Mouse (Mus musculus) MEL-GATA-1-ER (cell line): ENCODE results near the gene Adamtsl1.

Experiments
- DNase-seq: peaks from one replicate; pipeline ENCODE4 v3.0.0-alpha.2; 2012; ENCODE audit warnings: low read depth; ENCODE audit errors: extremely low read depth

The Adamtsl1 gene

GRCm38 (mm10) chr4:86189853-86190252 lies 675.9 kb downstream of the Adamtsl1 start:
- DNase-seq, result no peak

- no peak for DNase-seq
Observed at GRCm38 (mm10) chr4:86191195-86191594, 677.2 kb downstream of the Adamtsl1 start.

GRCm38 (mm10) chr4:86201766-86202165 lies 687.8 kb downstream of the Adamtsl1 start:
- no peak for DNase-seq

GRCm38 (mm10) chr4:86203288-86203687 lies 689.3 kb downstream of the Adamtsl1 start:
- DNase-seq, result no peak

GRCm38 (mm10) chr4:86224875-86225274 lies 710.9 kb downstream of the Adamtsl1 start:
- DNase-seq, result no peak

GRCm38 (mm10) chr4:86227096-86227495 lies 713.1 kb downstream of the Adamtsl1 start:
- no peak for DNase-seq

- no peak for DNase-seq
Observed at GRCm38 (mm10) chr4:86233197-86233596, 719.2 kb downstream of the Adamtsl1 start.

- no peak for DNase-seq
Observed at GRCm38 (mm10) chr4:86241854-86242424, 728.0 kb downstream of the Adamtsl1 start.

GRCm38 (mm10) chr4:86270085-86270484 lies 756.1 kb downstream of the Adamtsl1 start:
- no peak for DNase-seq

- no peak for DNase-seq
Observed at GRCm38 (mm10) chr4:86273703-86274355, 759.9 kb downstream of the Adamtsl1 start.

- DNase-seq, result no peak
Observed at GRCm38 (mm10) chr4:86274663-86275062, 760.7 kb downstream of the Adamtsl1 start.

- DNase-seq, result no peak
Observed at GRCm38 (mm10) chr4:86276021-86276813, 762.2 kb downstream of the Adamtsl1 start.

GRCm38 (mm10) chr4:86278546-86278945 lies 764.6 kb downstream of the Adamtsl1 start:
- DNase-seq, result no peak

- no peak for DNase-seq
Observed at GRCm38 (mm10) chr4:86286572-86286971, 772.6 kb downstream of the Adamtsl1 start.

- no peak for DNase-seq
Observed at GRCm38 (mm10) chr4:86288264-86288663, 774.3 kb downstream of the Adamtsl1 start.

- DNase-seq, result no peak
Observed at GRCm38 (mm10) chr4:86289511-86290273, 775.7 kb downstream of the Adamtsl1 start.

GRCm38 (mm10) chr4:86294828-86295251 lies 780.9 kb downstream of the Adamtsl1 start:
- DNase-seq, result no peak

GRCm38 (mm10) chr4:86301469-86301868 lies 787.5 kb downstream of the Adamtsl1 start:
- DNase-seq, result no peak

- DNase-seq, result no peak
Observed at GRCm38 (mm10) chr4:86302095-86302494, 788.1 kb downstream of the Adamtsl1 start.

- DNase-seq, result no peak
Observed at GRCm38 (mm10) chr4:86306753-86307152, 792.8 kb downstream of the Adamtsl1 start.

GRCm38 (mm10) chr4:86309178-86309577 lies 795.2 kb downstream of the Adamtsl1 start:
- no peak for DNase-seq
